Mouse (Mus musculus) heart, postnatal 0 days (tissue): ENCODE data around the gene Gm20422. TPM values are rescaled to one million over a fixed set of nuclear protein-coding genes. Genes with fewer than 3 reads are reported as not detected.
A peak's percentile ranks its signal among the peaks of the same experiment; 100 is the strongest.

Source experiments
- ATAC-seq: fragments of 200-750 bp; cut with Nextera tagmentation; 2 replicates; pipeline ENCODE4 v1.8.0; 2017; ENCODE audit warnings: low read depth, moderate number of reproducible peaks, moderate library complexity; ENCODE audit not compliant: insufficient read depth
- DNase-seq: peaks from one replicate; pipeline ENCODE4 v3.0.0-alpha.2; 2016; ENCODE audit warnings: low spot score
- H3K27ac ChIP-seq: fragments of 300-500 bp; sonication (generic); 2 replicates; pipeline ENCODE4 v1.5.1; 2014; ENCODE audit warnings: low read depth, mild to moderate bottlenecking
- H3K27me3 ChIP-seq: fragments of 300-500 bp; sonication (generic); 2 replicates; pipeline ENCODE4 v1.6.1; 2014; ENCODE audit warnings: low read length, mixed read lengths; ENCODE audit not compliant: control insufficient read depth, insufficient read depth
- H3K36me3 ChIP-seq: fragments of 300-500 bp; sonication (generic); replicated peaks from 2 replicates; pipeline ENCODE4 v1.6.1; 2014; ENCODE audit warnings: low read length, mixed read lengths; ENCODE audit not compliant: control insufficient read depth, insufficient read depth
- H3K4me1 ChIP-seq: fragments of 300-500 bp; sonication (generic); 2 replicates; pipeline ENCODE4 v1.6.1; 2014; ENCODE audit warnings: antibody characterized with exemption; ENCODE audit not compliant: control insufficient read depth, insufficient read depth
- H3K4me2 ChIP-seq: fragments of 300-500 bp; sonication (generic); 2 replicates; pipeline ENCODE4 v1.6.1; 2014; ENCODE audit warnings: low read depth, mild to moderate bottlenecking, low read length, moderate library complexity
- H3K4me3 ChIP-seq: fragments of 300-500 bp; sonication (generic); 2 replicates; pipeline ENCODE4 v1.5.1; 2014; ENCODE audit warnings: low read depth, low read length
- H3K9ac ChIP-seq: fragments of 300-500 bp; sonication (generic); replicated peaks from 2 replicates; pipeline ENCODE4 v1.6.1; 2014; ENCODE audit warnings: low read depth, low read length, mixed read lengths
- H3K9me3 ChIP-seq: fragments of 300-500 bp; sonication (generic); replicated peaks from 2 replicates; pipeline ENCODE4 v1.6.1; 2016; ENCODE audit warnings: low read length; ENCODE audit not compliant: control insufficient read depth
- CTCF ChIP-seq: IDR thresholded peaks from 2 replicates; pipeline ENCODE4 v1.5.1; 2016; ENCODE audit warnings: antibody characterized with exemption, control low read depth, low read depth
- EP300 ChIP-seq: IDR thresholded peaks from 2 replicates; pipeline ENCODE4 v1.6.1; 2016; ENCODE audit warnings: antibody characterized with exemption, low read depth
- WGBS: fragments of 180-500 bp; shearing (Covaris S2); extraction: QIAGEN DNeasy Blood & Tissue Kit; methylation state at CpG from one replicate; pipeline ENCODE4 v1.1.7; 2014; 5-methylcytosine and 5-hydroxymethylcytosine counted together
- polyA plus RNA-seq: library from polyadenylated mRNA; unstranded; fragments of >200 nt; fragmentation: Nextera tagmentation; extraction: Ambion mirVana; gene quantifications from 2 replicates; pipeline ENCODE4 v1.2.1, GENCODE M21; 2015
- total RNA-seq: library from RNA; depleted of rRNA; stranded (reverse); fragments of >200 nt; gene quantifications from 2 replicates; pipeline ENCODE4 v1.2.3, GENCODE M21; 2014; ENCODE audit warnings: low replicate concordance; rRNA removed

Gene Gm20422
- 2.5 TPM in 1 of 2 replicates, not detected in the other for total RNA-seq
- polyA plus RNA-seq, result 1.6 and 2.5 TPM in 2 replicates

DNA sequence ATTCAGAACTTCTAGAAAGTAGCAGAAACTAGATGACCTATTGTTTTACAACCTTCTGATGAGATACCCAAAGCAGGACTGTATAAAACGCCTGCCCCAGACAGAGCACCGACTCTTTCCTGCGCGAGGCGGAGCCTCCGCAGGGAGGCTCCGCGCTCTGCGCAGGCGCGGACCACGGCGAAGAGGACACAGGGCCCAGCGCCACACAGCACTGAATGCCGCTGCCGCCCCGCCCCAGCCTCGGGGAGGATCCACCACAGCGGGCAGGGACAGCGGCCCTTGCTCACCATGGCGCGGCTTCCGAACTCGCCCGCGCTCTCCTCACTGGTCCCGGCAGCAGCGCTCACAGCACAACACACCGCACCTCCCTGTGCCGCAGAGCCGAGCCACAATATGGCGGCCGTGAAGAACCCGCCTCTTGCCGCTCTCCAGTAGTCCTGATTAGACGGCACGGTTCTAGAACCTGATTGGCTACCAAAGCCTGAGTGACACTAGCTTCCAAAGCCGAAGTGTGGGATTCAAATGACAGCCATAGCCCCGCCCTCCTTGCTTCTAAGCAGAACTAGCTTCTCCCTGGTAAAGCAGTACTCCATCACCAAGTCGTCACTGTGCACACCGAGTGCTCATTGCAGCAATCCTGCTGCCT, at the start of gene Gm20422:
Gene Gm20422 (minus strand): TSS at position 384 of the 646 bp plus-strand sequence.
- peak within 1 kb of the TSS; percentile 78 for H3K9ac ChIP-seq
- under 1% methylated on average over 41 of the region's 41 CpGs for WGBS
- peak within 1 kb of the TSS; percentile 99 for H3K27ac ChIP-seq
- TF ChIP-seq CTCF, result no peak
- TF ChIP-seq EP300, result no peak
- H3K4me1 ChIP-seq, result peaks cover 22% of the 10 kb centered on the region; the same call in 1 of the 2 replicates
- DNase-seq (peak; percentile 100), ATAC-seq (peak; percentile 99)
- peak within 1 kb of the TSS; percentile 63 for H3K4me2 ChIP-seq
- no peaks in the 10 kb centered on the region for H3K9me3 ChIP-seq
- peak within 1 kb of the TSS; percentile 68 for H3K4me3 ChIP-seq
- no peaks in the 10 kb centered on the region for H3K27me3 ChIP-seq
- 0 out of 2 replicates have a peak, but pooled peaks cover 9% of the 10 kb centered on the region for H3K36me3 ChIP-seq

DNA sequence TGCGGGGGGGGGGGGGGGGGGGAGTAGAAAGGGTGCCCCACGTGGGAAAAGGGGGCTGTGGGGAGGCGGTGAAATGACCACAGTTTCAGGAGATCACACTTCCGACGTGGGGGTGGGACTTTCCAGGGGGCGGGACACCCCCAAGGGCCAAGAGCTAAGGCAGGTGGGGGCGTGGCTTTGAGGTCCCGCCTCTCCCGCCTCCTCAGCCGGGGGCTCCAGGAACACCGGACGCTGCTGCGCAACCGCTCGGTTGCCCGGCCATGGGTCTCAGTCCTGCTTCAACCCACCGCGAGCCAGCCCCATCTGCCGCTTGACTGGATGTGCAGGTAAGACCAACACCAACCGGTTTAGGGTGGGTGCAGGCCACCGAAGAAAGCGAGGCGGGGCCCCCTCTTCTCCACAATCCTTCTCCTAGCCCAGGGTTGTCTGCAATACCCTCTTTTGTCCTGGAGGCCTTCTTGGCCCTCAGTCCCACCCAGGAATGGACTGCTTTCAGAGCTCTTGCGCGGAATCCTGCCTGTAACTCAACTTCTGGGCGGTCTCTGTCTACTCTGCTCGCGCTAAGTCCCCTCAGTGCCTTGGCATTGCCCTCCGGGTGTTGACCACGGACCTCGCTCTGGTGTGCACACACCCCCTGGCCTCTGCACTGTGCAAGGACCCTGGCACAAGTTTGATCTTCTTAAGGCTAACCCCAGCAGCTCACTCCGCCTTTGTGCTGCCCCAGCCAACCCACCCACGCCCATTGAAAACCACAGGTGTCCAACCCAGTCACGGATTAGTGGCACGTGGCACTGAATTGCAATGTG, 47.9 kb upstream of the Gm20422 start, which contains the start of gene Lpar2:
Gene Lpar2 (plus strand): TSS at position 44 of the 806 bp plus-strand sequence.
- H3K27ac ChIP-seq, result no peak within 1 kb of the TSS; the same call in 1 of the 2 replicates
- peak within 1 kb of the TSS; percentile 48 for H3K4me3 ChIP-seq
- no peaks in the 10 kb centered on the region for H3K27me3 ChIP-seq
- WGBS, result 8% methylated on average over 28 of the region's 35 CpGs
- DNase-seq (no peak), ATAC-seq (peak; percentile 42)
- H3K36me3 ChIP-seq, result peaks cover 6% of the 10 kb centered on the region; the same call in 1 of the 2 replicates
- H3K9me3 ChIP-seq, result no peaks in the 10 kb centered on the region
- H3K4me2 ChIP-seq, result peak within 1 kb of the TSS; percentile 78
- TF ChIP-seq EP300 (no peak), CTCF (no peak)
- peak within 1 kb of the TSS; percentile 29 for H3K9ac ChIP-seq
- peaks cover 11% of the 10 kb centered on the region; the same call in 1 of the 2 replicates for H3K4me1 ChIP-seq

DNA sequence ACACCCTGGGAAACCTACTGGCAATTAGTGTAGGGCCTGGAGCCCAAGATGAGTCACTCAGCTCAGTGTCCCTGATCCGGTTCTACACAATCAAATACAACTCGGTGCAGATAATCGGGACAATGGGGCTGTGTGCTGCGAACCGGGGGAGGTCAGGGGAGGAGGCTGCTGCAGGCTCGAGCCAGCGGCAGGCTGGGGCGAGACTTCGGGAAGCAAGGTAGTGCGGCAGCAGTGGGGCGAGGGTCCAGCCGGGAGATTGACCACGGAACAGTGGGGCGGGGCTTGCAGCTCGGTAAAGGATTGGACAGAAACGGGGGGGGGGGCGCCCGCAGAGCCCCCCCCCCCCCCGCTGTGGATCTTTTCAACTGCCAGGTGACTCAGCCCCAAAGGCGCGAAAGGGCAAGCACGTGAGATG, 47.3 kb upstream of the Gm20422 start:
- WGBS, result 0% methylated on average over 13 of the region's 22 CpGs
- peaks cover 11% of the 10 kb centered on the region; the same call in 1 of the 2 replicates for H3K36me3 ChIP-seq
- H3K4me3 ChIP-seq, result peak overlapping the region; percentile 48
- ATAC-seq, result peak; percentile 32; the same call in 1 of the 2 replicates
- no peak overlapping the region; the same call in 1 of the 2 replicates for H3K27ac ChIP-seq
- no peak for DNase-seq
- peaks cover 11% of the 10 kb centered on the region; the same call in 1 of the 2 replicates for H3K4me1 ChIP-seq
- H3K9me3 ChIP-seq, result no peaks in the 10 kb centered on the region
- peak overlapping the region; percentile 29 for H3K9ac ChIP-seq
- H3K4me2 ChIP-seq, result peak overlapping the region; percentile 78
- TF ChIP-seq EP300 (no peak), CTCF (no peak)
- H3K27me3 ChIP-seq, result no peaks in the 10 kb centered on the region

DNA sequence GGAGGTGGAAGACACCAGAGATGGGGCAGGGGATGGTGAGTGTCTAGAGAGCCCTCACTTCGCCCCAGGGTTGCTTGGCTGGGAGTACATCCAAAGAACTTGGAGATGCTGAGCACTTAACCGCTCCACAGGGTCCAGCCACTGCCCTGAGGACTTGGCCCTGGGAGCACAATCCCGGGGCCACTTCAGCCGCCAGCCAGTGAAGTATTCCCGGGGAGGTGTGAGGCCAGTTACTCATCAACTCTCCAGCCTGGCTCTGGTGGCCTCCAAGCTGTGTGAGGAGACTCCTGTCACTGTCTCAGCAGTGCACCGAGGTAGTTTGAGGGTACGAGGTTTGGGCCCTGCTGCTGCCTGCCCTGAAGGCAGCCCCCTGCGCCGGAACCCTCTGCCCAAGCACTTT, 45.8 kb upstream of the Gm20422 start:
- Histone ChIP-seq H3K4me2 (no peak overlapping the region), H3K4me1 (peaks cover 11% of the 10 kb centered on the region; the same call in 1 of the 2 replicates), H3K36me3 (peaks cover 12% of the 10 kb centered on the region; the same call in 1 of the 2 replicates), H3K27me3 (no peaks in the 10 kb centered on the region), H3K4me3 (no peak overlapping the region), H3K9me3 (no peaks in the 10 kb centered on the region), H3K27ac (no peak overlapping the region), H3K9ac (no peak overlapping the region)
- DNase-seq (no peak), ATAC-seq (no peak)
- TF ChIP-seq CTCF (no peak), EP300 (no peak)
- WGBS, result 74% methylated on average over 9 of the region's 9 CpGs

- H3K9ac ChIP-seq, result no peak overlapping the region
- no peak overlapping the region for H3K4me2 ChIP-seq
- ATAC-seq (no peak), DNase-seq (no peak)
- H3K27ac ChIP-seq, result no peak overlapping the region
- H3K27me3 ChIP-seq, result no peaks in the 10 kb centered on the region
- H3K4me3 ChIP-seq, result no peak overlapping the region
- TF ChIP-seq EP300, result no peak
- no peak for TF ChIP-seq CTCF
- peaks cover 31% of the 10 kb centered on the region for H3K36me3 ChIP-seq
- 91% methylated on average over 4 of the region's 4 CpGs for WGBS
- H3K9me3 ChIP-seq, result no peaks in the 10 kb centered on the region
- H3K4me1 ChIP-seq, result no peaks in the 10 kb centered on the region
These were observed 40.7 kb upstream of the Gm20422 start for GRCm38 (mm10) chr8:69815396-69815795.
